Mouse (Mus musculus) midbrain, embryonic 13.5 days (tissue): ENCODE results near the gene Slc44a2. TPM values are rescaled to one million over a fixed set of nuclear protein-coding genes. Genes with fewer than 3 reads are reported as not detected.
A peak's percentile ranks its signal among the peaks of the same experiment; 100 is the strongest.

Source experiments
- ATAC-seq: fragments of 200-750 bp; cut with Nextera tagmentation; 2 replicates; pipeline ENCODE4 v1.8.0; 2017; ENCODE audit warnings: mild to moderate bottlenecking, moderate TSS enrichment, moderate library complexity
- H3K27ac ChIP-seq: fragments of 300-500 bp; sonication (generic); 2 replicates; pipeline ENCODE4 v1.5.1; 2015; ENCODE audit warnings: inconsistent platforms, mild to moderate bottlenecking, moderate library complexity
- H3K27me3 ChIP-seq: fragments of 300-500 bp; sonication (generic); 2 replicates; pipeline ENCODE4 v1.6.1; 2015; ENCODE audit warnings: mild to moderate bottlenecking, inconsistent platforms
- H3K36me3 ChIP-seq: fragments of 300-500 bp; sonication (generic); 2 replicates; pipeline ENCODE4 v1.6.1; 2015; ENCODE audit warnings: mild to moderate bottlenecking, inconsistent platforms
- H3K4me1 ChIP-seq: fragments of 300-500 bp; sonication (generic); replicated peaks from 2 replicates; pipeline ENCODE4 v1.6.1; 2015; ENCODE audit warnings: inconsistent platforms
- H3K4me2 ChIP-seq: fragments of 300-500 bp; sonication (generic); replicated peaks from 2 replicates; pipeline ENCODE4 v1.6.1; 2015; ENCODE audit warnings: moderate library complexity, mild to moderate bottlenecking, inconsistent platforms
- H3K4me3 ChIP-seq: fragments of 300-500 bp; sonication (generic); replicated peaks from 2 replicates; pipeline ENCODE4 v1.5.1; 2015; ENCODE audit warnings: mild to moderate bottlenecking, inconsistent platforms
- H3K9ac ChIP-seq: fragments of 300-500 bp; sonication (generic); replicated peaks from 2 replicates; pipeline ENCODE4 v1.6.1; 2015; ENCODE audit warnings: mild to moderate bottlenecking, inconsistent platforms
- H3K9me3 ChIP-seq: fragments of 300-500 bp; sonication (generic); 2 replicates; pipeline ENCODE4 v1.6.1; 2016; ENCODE audit warnings: mild to moderate bottlenecking, inconsistent platforms
- WGBS: fragments of 180-500 bp; shearing (Covaris S2); methylation state at CpG from one replicate; pipeline ENCODE4 v1.1.7; 2015; 5-methylcytosine and 5-hydroxymethylcytosine counted together
- polyA plus RNA-seq: library from polyadenylated mRNA; unstranded; fragments of >200 nt; fragmentation: Nextera tagmentation; extraction: Ambion mirVana; gene quantifications from 2 replicates; pipeline ENCODE4 v1.2.1, GENCODE M21; 2015

Slc44a2 gene
- polyA plus RNA-seq: 61.6 and 63.1 TPM in 2 replicates

DNA sequence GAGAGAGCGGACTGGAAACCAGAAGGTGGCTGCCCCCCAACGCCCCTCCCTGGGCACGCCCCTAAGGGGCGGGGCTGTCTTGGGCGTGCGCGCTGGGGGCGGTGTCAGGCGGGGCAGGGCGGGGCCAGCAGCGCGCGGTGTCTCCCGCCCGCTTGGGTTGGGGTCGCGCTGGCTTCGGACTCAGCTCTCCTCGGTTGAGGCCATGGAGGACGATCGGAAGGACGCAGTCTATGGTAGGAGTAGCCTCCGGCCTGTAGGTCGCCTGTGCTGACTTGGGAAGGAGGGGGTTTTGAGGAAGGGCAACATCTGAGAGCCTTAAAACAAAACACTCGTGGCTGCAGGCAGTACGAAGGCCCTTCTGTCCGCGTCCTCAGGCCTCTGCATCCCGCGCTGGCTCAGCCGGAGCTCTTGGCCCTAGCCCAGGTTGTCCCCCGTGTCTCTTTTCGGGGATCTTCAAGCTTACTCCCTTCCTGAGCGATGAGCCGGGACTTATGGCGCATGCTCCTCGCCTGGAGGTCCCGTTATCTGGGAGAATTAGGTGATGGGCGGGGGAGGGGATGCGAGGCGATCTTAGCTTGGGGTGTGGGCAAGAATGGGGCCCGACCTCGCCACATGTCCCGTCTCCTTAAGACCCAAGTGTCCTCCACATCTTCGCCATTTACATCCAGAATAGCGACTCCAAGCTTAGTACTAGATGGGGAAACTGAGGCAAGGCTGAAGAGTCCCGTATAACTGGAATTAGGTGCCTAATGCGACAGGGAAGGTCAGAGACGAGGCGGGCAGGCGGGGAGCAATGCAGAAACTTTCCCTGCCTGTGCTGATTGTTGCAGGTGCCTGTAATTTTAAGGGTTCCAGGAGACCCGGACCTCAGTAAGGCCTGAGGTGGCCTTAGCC is at the start of gene Slc44a2:
Gene Slc44a2, plus strand, starts transcription at position 80 of the 894 bp plus-strand sequence.
- peaks cover 24% of the 10 kb centered on the region for H3K4me1 ChIP-seq
- H3K27me3 ChIP-seq: no peaks in the 10 kb centered on the region
- WGBS: under 1% methylated on average over 52 of the region's 52 CpGs
- 0 out of 2 replicates have a peak, but pooled peaks cover 3% of the 10 kb centered on the region for H3K36me3 ChIP-seq
- H3K9ac ChIP-seq: peak within 1 kb of the TSS; percentile 80
- no peaks in the 10 kb centered on the region for H3K9me3 ChIP-seq
- peak within 1 kb of the TSS; percentile 93 for H3K4me2 ChIP-seq
- H3K27ac ChIP-seq: peak within 1 kb of the TSS; percentile 61
- H3K4me3 ChIP-seq: peak within 1 kb of the TSS; percentile 78
- peak; percentile 93 for ATAC-seq

DNA sequence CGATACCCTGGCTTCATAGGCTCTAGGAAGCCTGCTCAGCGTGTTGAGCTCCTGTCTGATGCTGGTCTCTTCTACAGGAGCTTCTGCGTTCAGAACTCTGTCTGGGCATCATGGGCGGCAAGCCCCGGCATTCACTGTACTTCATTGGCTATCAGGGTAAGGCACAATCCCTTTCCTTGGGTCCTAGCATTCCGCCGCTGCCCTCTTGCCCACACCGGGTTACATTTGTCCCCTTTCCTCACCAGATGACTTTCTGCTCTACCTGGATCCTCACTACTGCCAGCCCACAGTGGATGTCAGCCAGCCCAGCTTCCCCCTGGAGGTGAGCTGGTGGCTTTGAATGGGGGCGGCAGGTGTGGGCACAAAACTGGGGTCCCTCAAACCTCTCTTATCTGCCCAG is 48.1 kb upstream of the Slc44a2 start:
- WGBS: 96% methylated on average over 9 of the region's 9 CpGs
- H3K9ac ChIP-seq: no peak overlapping the region
- H3K27ac ChIP-seq: no peak overlapping the region
- no peak overlapping the region for H3K4me3 ChIP-seq
- ATAC-seq: no peak
- peaks cover 97% of the 10 kb centered on the region for H3K36me3 ChIP-seq
- no peaks in the 10 kb centered on the region for H3K4me1 ChIP-seq
- no peaks in the 10 kb centered on the region for H3K9me3 ChIP-seq
- H3K27me3 ChIP-seq: no peaks in the 10 kb centered on the region
- H3K4me2 ChIP-seq: no peak overlapping the region

DNA sequence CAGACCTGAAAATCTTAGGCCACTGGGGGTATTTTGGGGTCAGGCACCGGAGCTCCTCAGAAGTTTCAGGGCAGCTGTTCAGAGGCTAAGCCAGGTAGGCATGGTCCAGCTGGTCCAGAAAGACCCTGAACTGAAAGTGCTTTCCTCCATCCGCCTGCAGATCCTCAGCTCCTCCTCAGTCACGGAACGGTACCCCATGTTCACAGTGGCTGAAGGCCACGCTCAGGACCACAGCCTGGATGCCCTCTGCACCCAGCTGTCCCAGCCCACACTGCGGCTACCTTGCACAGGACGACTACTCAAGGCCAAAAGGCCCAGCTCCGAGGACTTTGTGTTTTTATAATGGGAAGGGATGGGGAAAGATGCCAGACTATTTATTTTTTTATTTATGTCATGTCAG is 47.4 kb upstream of the Slc44a2 start:
- 85% methylated on average over 8 of the region's 8 CpGs for WGBS

DNA sequence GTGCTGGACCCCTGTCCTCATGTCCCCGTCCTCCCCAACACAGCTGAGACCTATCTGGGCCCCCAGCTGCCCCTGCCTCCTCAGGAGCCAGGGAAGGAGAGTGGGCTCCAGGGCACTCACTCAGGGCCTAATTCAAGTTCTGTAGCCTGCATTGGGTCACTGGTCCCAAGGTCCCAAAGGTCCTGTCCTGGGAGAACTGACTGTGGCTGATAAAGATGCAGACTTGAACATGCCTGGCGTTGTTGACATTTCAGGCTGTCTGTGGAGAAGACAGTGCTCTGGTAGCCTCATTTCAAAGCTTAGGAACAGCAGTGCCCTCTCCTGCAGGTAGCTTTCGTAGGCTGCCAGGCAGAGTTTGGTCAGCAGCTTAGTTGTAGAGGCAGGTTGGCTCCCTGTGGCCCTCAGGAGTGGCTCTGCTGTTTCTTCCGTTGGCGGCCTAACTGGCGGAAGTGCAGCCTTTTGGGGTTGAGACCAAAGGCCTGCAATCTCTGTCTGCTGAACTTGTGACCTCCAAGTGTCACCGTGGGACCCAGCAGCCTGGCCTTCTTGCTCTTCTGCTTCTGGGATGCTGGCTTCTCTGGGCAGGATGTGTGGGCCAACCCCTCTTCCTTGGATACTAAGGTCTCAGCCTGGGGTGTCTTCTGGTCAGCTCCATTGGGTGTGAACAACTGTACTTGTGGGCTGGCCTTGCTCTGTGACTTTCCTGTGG is 46.8 kb upstream of the Slc44a2 start:
- ATAC-seq: no peak

More for the DNA sequence above, 47.4 kb upstream of the Slc44a2 start:
- Histone ChIP-seq H3K4me3 (no peak overlapping the region), H3K9ac (no peak overlapping the region), H3K4me2 (no peak overlapping the region), H3K27me3 (no peaks in the 10 kb centered on the region), H3K27ac (no peak overlapping the region), H3K4me1 (no peaks in the 10 kb centered on the region), H3K36me3 (peaks cover 100% of the 10 kb centered on the region), H3K9me3 (no peaks in the 10 kb centered on the region)
- ATAC-seq: no peak

DNA sequence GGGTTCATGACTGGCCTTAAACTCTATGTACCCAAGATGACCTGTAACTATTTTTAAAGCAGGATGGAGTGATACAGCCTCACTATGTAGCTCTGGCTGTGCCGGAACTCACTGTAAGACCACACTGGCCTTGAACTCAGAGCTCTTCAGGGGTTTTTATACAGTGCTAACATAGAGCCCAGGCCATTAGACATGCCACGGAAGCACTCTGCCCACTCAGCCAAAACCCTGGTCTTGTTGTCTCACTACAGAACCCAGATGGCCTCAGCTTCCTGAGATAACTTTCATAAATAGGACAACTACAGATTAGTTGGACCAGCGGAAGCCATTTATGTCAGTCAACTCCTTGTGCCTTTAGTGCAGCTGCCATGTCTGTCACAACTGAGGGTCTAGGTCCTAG is 46.2 kb upstream of the Slc44a2 start:
- H3K4me1 ChIP-seq: no peaks in the 10 kb centered on the region
- no peaks in the 10 kb centered on the region for H3K9me3 ChIP-seq
- H3K27ac ChIP-seq: no peak overlapping the region
- 97% methylated on average over 3 of the region's 3 CpGs for WGBS
- no peak overlapping the region for H3K4me3 ChIP-seq
- peaks cover 98% of the 10 kb centered on the region for H3K36me3 ChIP-seq
- H3K4me2 ChIP-seq: no peak overlapping the region
- ATAC-seq: no peak
- no peaks in the 10 kb centered on the region for H3K27me3 ChIP-seq
- no peak overlapping the region for H3K9ac ChIP-seq

More for the DNA sequence above, 46.8 kb upstream of the Slc44a2 start:
- 84% methylated on average over 7 of the region's 7 CpGs for WGBS
- Histone ChIP-seq H3K4me2 (no peak overlapping the region), H3K9ac (no peak overlapping the region), H3K27me3 (no peaks in the 10 kb centered on the region), H3K27ac (no peak overlapping the region), H3K36me3 (peaks cover 98% of the 10 kb centered on the region), H3K9me3 (no peaks in the 10 kb centered on the region), H3K4me3 (no peak overlapping the region), H3K4me1 (no peaks in the 10 kb centered on the region)

DNA sequence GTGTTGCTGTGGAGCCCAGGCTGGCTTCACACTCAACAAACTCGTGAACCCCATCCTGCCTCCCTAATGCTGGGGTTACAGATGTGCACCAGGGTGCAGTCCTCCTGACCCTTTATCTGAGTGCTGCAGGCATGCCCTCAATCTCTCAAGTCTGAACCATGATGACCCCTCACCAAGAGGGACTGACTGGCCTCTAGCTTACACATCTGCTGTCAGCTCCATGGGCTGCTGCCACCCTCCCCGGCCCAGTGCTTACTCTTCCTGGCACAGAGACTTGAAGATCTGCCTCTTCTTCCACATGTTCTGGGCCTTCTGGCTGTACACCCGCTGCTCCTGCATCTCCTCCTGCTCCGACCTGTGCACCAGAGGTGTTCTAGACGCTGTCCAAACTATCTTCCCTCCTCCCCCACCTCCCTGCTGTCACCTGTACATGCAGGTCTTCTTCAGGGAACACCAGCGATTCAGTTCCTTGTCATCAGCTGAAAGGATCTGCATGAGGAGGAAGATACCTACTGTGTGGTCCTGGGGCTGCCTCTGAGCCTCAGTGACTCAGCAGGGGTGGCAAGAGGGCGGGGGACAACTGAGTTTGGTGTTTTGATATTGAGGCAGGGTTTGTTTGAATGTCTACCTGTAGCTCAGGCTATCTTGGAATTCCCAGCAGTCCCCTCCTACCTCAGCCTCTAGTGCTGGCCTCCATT is 45.3 kb upstream of the Slc44a2 start:
- H3K4me3 ChIP-seq: no peak overlapping the region
- WGBS: 92% methylated on average over 7 of the region's 7 CpGs
- ATAC-seq: no peak
- H3K27me3 ChIP-seq: no peaks in the 10 kb centered on the region
- H3K4me2 ChIP-seq: no peak overlapping the region
- no peak overlapping the region for H3K27ac ChIP-seq
- no peaks in the 10 kb centered on the region for H3K9me3 ChIP-seq
- H3K9ac ChIP-seq: no peak overlapping the region
- H3K4me1 ChIP-seq: no peaks in the 10 kb centered on the region
- H3K36me3 ChIP-seq: peaks cover 98% of the 10 kb centered on the region

DNA sequence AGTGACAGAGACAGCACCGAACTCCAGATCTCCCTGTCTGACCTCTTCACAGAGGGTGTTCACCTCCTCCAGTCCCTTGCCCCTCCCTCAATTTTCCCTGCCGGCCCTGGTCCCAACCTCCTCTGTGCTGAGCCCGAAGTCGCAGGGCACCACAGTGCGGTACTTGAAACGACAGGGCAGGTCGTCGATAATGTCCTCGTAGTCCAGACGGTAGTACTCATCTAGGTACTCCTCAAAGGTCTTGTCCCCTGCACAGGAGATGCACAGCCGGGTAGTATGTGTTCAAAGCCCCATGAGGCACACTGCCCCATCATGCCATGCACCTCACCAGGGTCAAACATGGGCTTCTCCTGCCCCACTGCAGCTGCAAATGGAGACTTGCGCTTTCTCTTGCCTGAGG is 44.8 kb upstream of the Slc44a2 start:
- Histone ChIP-seq H3K4me3 (no peak overlapping the region), H3K9me3 (no peaks in the 10 kb centered on the region), H3K27ac (no peak overlapping the region), H3K27me3 (no peaks in the 10 kb centered on the region), H3K4me1 (no peaks in the 10 kb centered on the region), H3K36me3 (peaks cover 97% of the 10 kb centered on the region), H3K4me2 (no peak overlapping the region), H3K9ac (no peak overlapping the region)
- ATAC-seq: no peak
- WGBS: 92% methylated on average over 12 of the region's 12 CpGs

DNA sequence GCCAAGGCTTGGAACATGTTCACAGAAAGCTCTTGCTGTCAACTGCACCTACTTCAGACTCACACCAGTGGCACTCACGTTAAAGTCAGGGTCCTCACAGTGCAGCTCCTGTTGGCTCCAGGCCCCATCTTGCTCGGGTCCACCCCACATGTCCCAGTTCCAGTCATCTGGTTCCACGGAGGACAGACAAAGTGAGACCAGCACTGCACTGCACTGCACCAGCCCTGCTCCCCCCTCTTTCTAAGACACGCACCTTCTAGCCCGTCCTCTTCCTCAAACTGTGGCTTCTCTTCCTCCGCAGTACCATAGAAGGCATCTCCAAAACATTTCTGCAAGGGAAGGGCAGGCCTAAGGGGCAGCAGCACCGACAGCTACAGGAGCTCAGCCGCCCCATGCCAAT is 44.2 kb upstream of the Slc44a2 start:
- WGBS: 89% methylated on average over 8 of the region's 8 CpGs
- 0 out of 2 replicates have a peak, but pooled peaks have one; percentile 22 for ATAC-seq

DNA sequence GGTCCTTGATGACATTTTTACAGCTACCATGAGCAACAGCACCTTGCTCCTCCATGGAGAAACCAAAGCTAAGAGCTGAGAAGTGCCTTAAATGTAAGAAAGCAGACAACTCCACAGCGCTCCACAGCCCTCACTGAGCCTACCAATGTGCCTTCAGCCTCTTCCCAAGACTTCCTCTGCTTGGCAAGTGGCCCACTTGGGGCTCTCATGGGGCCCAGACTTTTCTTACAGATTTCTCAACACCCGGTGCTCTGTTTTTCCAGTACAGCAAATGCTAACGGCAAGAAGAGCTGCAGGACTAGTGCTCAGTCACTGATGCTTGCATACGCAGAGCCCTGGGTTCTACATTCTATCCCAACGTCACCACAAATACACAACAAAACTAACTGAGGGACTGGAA is 42.7 kb upstream of the Slc44a2 start:
- H3K4me2 ChIP-seq: no peak overlapping the region
- no peak for ATAC-seq

More for the DNA sequence above, 44.2 kb upstream of the Slc44a2 start:
- no peak overlapping the region for H3K27ac ChIP-seq
- no peaks in the 10 kb centered on the region for H3K27me3 ChIP-seq
- H3K9ac ChIP-seq: no peak overlapping the region
- peaks cover 97% of the 10 kb centered on the region for H3K36me3 ChIP-seq
- H3K4me1 ChIP-seq: no peaks in the 10 kb centered on the region
- H3K4me2 ChIP-seq: no peak overlapping the region
- no peaks in the 10 kb centered on the region for H3K9me3 ChIP-seq
- H3K4me3 ChIP-seq: no peak overlapping the region

DNA sequence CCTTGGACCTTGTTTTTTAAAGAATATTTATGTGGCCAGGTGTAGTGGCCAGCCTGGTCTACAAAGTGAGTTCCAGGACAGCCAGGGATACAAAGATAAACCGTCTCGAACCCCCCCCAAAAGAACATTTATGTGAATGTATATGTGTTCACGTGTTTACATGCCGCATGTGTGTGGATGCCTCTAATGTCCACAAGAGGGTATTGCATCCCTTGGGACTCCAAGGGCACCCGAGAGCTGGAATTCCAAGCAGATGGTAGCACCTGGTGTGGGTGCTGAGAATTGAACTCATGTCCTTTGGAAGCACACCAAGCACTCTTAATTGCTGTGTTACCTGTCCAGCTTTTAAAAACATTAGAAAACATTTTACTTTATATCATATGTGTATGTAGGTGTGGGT is 36.9 kb upstream of the Slc44a2 start:
- no peaks in the 10 kb centered on the region for H3K9me3 ChIP-seq
- WGBS: 91% methylated on average over 5 of the region's 5 CpGs
- peaks cover 58% of the 10 kb centered on the region for H3K36me3 ChIP-seq
- H3K4me1 ChIP-seq: peaks cover 24% of the 10 kb centered on the region
- no peak overlapping the region for H3K4me3 ChIP-seq
- no peak overlapping the region for H3K9ac ChIP-seq
- no peak overlapping the region for H3K27ac ChIP-seq
- H3K27me3 ChIP-seq: no peaks in the 10 kb centered on the region
- H3K4me2 ChIP-seq: no peak overlapping the region
- no peak for ATAC-seq

More for the DNA sequence above, 42.7 kb upstream of the Slc44a2 start:
- H3K27ac ChIP-seq: no peak overlapping the region
- no peaks in the 10 kb centered on the region for H3K27me3 ChIP-seq
- WGBS: 97% methylated on average over 5 of the region's 5 CpGs
- no peaks in the 10 kb centered on the region for H3K9me3 ChIP-seq
- H3K36me3 ChIP-seq: peaks cover 95% of the 10 kb centered on the region
- no peak overlapping the region for H3K4me3 ChIP-seq
- H3K9ac ChIP-seq: no peak overlapping the region
- no peaks in the 10 kb centered on the region for H3K4me1 ChIP-seq

DNA sequence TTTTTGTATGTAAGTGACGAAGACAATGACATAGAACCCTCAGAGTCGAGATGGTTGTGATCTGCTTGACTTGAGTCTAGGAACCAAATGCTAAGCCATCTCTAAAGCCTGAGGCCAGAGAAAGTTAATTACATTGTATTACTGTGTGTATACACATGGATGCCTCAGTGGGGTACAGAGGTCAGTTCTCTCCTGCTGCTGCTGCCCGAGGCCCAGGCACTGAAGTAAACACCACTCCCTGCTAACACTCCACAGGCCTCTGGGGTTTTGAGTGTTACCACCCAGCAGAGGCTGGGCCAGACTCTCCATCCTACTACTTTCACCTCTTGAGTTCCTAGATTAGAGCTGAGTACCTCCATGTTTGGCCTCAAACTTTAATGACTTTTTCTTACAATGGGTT is 36.5 kb upstream of the Slc44a2 start:
- Histone ChIP-seq H3K4me2 (no peak overlapping the region), H3K9ac (no peak overlapping the region), H3K27me3 (no peaks in the 10 kb centered on the region), H3K27ac (no peak overlapping the region), H3K9me3 (no peaks in the 10 kb centered on the region), H3K4me1 (peaks cover 28% of the 10 kb centered on the region), H3K4me3 (no peak overlapping the region), H3K36me3 (peaks cover 54% of the 10 kb centered on the region)
- ATAC-seq: no peak
- WGBS: 86% methylated on average over 3 of the region's 3 CpGs

DNA sequence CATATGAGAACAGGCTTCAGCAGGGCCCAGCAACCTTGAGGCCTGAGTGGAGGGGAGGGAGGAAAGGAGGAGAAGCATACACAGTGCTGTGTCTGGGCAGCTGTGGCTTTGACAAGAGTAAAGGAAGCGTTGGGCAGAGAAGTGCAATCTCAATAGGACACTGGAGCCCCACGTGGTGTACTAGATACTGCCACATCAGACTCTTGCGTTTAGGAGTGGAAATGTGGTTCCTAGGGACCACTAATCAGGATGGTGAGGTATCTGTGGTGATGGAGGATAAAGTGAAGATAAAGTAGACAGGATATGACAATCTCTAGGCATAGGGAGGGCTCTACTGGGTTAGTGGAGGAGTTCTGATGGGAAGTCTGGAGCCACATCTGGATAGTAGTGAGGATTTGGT is 33.7 kb upstream of the Slc44a2 start:
- Histone ChIP-seq H3K4me3 (peak overlapping the region; percentile 80), H3K36me3 (peaks cover 28% of the 10 kb centered on the region), H3K27ac (no peak overlapping the region), H3K9ac (peak overlapping the region; percentile 77), H3K4me2 (peak overlapping the region; percentile 78), H3K4me1 (peaks cover 42% of the 10 kb centered on the region), H3K9me3 (no peaks in the 10 kb centered on the region), H3K27me3 (no peaks in the 10 kb centered on the region)
- WGBS: 77% methylated on average over 3 of the region's 3 CpGs
- ATAC-seq: no peak
